Mouse (Mus musculus) thymus, postnatal 14 days (tissue): ENCODE results near the gene Gm26965.
"Not testable (repeated sequence)": the region's sequence is repeated elsewhere in the genome, so short reads cannot be mapped to it uniquely, and the experiment has no call there.

Experiments used
- DNase-seq: peaks from one replicate; pipeline ENCODE4 v3.0.0; 2021

Gm26965 gene

DNA sequence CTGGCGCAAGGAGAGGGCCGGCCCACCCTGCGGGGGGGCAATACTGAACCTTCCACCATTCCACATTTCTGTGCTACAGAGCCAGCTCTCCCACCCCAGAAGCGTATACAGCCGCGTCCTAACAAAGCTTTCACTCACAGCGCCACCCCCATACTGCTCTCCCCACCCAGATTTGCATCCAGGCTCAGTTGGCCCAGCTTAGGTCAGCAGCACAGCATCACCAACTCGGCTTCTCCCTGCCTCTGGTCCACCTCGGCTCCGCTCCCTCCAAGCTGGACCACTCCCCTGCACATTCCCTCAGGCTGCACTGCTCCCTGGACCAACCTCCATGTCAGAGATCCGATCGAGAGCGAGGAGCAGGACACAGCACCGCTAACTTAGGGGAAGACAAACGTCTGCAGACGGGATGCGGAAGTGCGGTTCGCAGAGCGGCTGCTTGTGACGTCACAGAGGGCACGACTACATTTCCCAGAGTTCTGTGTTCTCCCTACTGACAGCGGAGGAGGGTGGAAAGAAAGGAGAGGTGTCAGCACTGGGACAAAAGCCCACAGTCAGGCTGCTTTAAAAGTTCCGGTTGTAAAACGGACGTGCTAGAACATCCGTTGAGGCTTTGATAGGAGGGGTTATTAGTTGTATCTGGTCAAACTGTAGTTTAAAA, at the start of gene Gm26965, which contains the start of gene Zfp87:
TSS of gene Gm26965 (minus strand) at position 399 of the 658 bp plus-strand sequence.
TSS of gene Zfp87 (minus strand) at position 425 of the 658 bp plus-strand sequence.
- peak; percentile 94 for DNase-seq

DNA sequence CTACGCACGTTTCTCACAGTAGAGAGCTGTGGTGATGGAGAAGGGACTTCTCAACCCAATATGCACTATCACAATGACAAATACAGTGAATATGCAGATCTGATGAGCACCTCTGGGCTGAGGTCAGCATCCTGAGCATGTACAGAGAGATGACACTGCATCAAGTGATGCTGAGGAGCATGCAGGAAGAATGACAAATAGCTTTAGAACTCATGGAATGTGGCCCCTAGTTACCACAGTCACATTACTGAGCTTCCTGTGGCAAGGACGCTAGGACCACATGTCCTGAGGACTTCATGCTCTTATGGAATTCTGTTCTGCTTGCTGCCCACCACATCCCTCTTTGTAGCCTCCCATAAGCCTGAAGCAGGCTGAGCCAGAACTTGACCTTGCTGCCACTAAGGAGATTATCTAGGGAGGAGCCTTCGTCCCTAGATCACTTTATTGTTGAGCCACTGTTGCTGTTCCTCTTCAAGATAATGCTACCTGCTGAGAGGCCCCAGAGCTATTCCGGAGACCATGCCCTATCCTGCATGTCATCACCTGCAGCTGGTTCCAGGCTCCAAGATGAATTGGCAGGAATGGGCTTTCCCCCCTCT, 46.7 kb upstream of the Gm26965 start:
- DNase-seq, result no peak

DNA sequence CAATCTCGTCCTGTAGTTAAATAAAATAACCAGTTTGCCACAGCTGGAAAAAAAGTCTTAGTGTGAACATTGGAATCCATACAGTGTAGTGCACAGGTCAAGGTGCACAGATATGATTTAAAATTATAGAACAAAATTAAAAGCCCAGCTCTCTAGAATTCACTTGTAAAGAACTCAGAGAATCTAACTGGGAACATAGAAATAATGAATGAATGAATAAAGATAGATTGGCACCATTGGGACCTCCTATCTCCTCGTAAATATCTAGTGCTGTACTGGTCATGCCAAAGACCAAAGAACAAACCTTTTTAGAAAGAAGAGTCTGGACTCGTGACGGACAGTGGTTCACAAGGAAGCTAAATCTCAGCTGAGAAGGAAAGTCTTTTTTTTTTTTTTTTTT, 27.8 kb upstream of the Gm26965 start, which contains the start of gene Zfp748:
TSS of gene Zfp748 (minus strand) at position 101 of the 400 bp plus-strand sequence.
- no peak for DNase-seq

DNA sequence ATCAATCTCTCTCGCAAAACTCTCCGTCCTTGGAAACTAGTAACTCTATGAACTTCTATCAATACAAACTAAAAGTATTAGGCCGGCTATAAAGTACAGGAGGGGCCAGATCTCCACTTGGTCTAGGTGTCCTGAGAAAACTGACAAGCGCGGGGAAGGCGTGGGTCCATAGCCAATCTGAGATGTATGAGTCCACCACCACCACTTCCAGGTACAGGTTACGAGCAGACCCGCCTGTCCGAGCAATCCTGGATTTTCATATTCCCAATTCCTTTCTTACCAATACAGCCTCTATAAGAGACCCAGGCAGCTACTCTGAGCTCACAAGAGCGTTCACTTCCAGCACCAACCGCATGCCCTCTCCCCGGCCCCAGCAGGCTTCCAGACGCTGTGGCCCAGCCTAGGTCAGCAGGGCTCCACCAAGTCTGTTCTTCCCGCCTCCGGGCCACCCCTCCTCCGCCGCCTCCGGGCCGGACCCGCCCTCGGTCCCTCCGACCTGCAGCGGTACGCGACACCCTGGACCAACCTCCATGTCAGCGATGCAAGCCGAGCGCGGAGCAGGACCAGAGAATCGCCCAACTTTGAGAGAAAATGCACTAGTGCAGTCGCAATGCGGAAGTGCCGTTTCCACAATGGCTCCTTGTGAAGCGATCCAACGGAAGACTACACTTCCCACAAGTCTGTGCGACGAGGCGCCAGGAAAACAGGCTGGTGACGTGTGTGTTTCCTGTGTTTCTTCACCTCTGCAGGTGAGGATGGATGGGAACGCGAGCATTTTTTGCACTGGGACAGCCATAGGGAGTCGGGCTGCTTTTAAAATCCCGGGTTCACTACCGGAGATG, 26.8 kb upstream of the Gm26965 start:
- DNase-seq, result peak; percentile 89

DNA sequence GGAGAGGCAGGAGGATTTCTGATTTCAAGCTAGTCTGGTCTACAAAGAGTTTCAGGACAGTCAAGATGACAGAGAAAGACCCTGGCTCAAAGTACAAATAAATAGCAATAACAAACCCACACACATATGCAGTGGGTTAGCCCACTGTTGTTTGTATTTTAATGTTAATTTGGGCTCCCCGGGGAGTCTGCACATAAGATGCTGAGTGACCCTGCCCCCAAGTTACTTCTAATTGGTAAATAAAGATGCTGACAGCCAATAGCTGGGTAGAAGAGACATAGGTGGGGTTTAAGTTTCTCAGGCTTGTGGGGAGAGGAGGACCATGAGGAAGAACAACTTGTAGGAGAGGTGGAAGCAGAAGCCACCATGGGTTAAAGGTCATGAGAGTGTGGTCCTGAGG, 20.0 kb upstream of the Gm26965 start:
- DNase-seq, result no peak

DNA sequence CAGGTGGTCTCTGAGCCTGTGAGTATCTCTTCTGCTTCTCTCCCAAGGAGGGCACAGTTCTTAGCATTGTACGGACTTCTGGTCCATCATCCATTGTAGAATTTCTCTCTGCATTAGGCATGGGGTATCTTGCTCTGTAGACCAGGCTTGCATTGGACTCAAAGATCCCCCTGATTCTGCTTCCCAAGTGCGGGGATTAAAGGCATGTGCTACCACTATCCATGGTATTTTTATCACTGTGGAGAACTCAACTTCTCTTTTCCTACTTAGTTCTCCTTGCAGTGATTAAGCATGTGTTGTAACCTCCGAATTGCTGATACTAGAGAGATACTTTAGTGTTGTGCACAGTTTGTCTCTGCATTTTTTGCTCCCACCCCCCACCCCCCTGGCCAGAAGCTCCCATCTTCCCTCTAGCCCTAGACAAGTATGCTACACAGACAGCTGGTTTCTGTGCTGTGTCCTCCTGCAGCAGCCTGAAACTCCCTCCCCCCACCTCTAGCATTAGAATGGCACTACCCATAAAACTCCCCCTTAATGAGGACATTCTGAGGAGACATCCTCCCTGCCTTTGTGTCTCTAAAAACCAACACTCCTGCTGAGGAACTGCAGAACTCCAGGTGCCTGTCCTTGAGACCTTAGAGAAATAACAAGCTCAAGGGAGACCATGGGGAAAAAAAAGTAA, 1.2 kb upstream of the Gm26965 start:
- no peak for DNase-seq

DNA sequence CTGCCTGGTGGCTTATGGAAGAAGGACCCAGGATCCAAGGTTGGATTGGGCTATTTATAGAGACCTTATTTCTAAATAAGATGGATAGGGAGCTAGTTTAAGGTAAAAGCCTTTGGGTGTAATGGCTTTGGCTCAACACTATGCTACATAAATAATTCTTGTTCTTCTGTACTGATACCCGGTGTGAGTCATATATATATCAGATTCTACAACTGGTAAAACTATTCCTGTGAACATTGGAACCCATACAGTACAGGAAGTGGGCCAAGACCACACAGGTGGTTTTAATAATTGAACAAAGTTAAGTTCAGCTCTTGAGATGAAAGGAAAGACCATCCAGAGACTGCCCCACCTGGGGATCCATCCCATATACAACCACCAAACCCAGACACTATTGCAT, 25.0 kb downstream of the Gm26965 start:
- DNase-seq, result no peak

DNA sequence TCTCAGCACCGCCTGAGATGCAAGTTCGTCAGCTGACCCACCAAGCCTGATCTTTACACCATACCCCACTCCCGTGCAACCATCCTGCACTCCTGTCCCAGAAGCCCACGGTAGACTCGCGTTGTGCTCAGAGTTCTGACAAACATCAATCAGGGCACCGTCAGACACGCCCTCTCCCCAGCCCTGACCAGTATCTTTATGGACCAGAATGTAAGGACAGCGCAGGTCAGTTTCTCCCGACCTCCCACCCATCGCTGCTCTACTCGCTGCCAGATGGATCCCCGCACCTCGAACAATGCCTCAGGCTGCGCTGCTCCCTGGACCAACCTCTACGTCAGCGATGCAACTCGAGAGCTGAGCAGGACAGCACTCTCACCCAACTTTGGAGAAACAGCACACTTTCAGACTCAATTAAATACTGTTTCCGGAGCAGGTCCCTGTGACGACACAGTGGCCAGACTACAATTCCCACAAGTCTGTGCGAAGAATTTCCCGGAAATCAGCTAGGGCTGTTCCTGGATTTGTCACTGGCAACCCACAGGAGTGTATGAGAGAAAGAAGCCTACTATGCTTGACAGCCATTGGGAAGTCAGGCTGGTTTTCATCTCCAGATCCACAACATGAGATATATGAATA, 25.7 kb downstream of the Gm26965 start, which contains the start of gene Zfp58:
TSS of gene Zfp58 (minus strand) at position 472 of the 636 bp plus-strand sequence.
- DNase-seq, result peak; percentile 87

DNA sequence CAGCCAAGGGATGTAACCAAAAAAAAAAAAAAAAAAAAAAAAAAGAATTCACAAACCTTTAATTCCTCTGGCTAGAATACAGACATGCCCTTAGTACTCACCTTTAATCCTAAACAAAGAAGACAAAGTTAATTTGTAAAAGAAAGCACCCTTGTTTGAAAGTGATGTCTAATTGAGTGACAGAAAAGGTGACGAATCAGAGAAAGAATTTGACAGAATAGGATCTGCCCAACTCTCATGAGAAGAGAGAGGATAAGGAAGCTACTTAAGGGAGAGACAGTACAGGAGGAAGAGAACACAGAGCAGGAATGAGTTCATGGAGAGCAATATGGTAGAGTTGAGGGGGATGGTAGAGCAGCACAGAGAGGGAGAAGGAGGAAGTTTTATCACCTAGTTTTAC, 30.3 kb downstream of the Gm26965 start:
- DNase-seq, result no peak

DNA sequence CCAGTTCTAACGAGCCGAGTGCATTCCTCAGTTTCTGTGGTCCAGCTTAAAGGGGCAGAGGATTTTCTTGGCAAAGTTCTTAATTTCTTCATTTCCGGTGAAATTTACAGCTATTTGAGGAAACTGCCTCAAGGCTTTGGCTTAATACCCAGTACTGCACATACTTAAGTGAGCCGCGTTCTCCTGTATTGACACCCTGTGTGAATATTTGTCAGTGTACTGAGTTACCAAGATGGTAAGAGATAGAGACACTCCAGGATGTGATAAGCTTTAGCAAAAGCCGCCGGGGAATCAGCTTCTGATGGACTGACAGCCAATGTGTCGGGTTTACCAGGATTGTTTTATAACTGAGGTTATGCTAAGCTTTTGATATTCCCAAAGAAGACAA, 41.5 kb downstream of the Gm26965 start:
- peak; percentile 8 for DNase-seq

DNA sequence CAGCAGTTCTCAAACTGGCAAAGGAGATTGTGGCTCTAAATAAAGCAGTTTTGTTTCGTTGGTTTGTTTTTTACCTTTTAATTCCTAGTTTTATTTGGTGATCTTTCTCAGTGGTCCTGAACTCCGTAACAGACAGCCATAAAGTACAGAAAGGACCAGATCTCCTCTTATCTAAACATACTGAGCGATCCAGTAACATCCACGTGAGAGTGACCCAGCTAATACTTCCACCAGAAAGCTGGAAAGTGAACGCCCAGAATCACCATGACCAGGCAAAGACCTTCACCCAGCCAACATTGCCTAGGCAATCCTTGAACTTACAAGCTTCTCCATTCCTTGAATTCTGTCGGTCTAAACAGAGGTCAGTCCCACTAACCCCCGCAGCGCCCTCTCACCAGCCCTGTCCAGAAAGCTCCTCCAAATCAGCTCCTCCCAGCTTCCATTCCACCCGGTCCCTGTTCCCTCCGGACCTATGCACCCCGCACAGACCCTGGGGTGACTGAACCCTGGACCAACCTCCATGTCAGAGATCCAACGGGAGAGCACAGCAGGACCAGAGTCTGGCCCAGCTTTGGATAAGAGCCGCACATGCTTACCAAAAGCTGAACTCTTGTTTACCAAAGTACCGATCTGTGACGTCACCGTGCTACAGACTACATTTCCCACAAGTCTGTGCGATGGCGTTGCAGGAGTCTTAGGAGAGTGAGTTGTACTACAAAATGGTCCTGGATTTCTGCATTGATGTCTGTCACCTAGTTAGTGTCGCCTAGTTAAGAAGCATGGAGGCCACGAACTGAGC, 42.1 kb downstream of the Gm26965 start, which contains the start of gene Zfp874b:
TSS of gene Zfp874b (minus strand) at position 634 of the 799 bp plus-strand sequence.
- DNase-seq, result peak; percentile 90

DNA sequence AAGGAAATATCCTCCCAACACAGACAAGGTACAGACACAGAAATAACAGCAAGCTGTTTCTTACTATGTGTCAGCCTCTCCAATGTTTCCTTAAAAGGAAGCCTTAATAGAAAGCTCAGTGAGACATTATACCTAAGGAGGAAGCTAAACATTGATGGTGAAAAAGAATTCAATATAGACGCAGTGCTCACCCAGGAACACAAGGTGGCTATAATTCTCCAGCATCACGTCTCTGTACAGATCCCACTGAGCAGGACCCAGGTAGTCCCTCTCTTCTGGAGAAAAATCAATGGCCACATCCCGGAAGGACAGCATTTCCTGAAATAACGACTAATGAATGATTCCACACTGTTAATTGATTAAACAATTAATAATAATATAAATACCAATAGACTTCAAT, 44.4 kb downstream of the Gm26965 start:
- DNase-seq, result no peak

DNA sequence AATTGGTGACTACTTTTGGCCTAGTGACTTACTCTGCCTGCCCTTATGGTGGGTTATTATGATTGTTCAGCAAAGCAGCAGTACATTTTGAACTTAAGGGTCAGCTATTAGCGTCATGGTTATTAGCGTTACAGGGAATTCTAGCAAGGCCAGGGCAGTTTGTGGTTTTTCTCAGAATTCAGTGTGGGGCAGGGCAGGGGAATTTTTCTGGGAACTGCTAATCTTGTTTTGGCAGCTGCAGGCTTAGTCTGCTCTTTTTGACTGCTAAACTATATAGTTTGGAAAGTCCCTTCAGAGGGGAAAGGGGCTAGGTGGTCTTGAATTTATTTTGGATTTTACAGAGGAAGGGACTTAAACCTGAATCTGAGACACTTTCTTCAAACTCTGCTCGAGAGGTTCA, 56.7 kb downstream of the Gm26965 start:
- no peak for DNase-seq

DNA sequence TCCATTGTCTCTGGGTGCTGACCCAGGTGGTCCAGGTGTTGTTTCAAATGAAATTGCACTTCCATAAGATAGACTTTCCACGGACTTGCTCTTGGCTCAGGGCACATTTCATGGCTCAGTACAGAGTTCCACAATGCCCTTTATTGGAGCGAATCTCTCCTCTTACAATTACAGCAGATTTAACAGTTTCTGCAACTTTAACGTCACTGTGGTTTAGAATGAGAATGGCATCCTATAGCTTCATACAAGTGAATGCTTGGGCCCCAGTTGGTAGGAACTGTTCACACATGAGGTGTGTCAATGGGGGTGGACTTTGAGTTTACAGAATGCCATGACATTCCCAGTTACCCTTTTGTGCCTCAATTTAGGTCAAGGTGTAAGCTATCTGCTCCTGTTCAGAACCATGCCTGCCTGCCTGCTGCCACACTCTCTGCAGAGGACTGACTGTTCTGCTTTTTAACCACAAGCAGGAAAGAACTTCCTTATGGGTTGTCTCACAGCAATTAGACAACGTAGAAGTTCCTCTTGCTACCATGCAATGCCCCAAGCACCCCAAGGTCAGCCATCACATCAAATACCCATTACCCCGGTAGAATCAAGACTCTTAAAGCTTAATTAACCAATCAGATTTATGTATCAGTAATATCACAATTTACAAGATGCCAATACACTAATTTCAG, 62.3 kb downstream of the Gm26965 start:
- DNase-seq, result not testable (repeated sequence)

DNA sequence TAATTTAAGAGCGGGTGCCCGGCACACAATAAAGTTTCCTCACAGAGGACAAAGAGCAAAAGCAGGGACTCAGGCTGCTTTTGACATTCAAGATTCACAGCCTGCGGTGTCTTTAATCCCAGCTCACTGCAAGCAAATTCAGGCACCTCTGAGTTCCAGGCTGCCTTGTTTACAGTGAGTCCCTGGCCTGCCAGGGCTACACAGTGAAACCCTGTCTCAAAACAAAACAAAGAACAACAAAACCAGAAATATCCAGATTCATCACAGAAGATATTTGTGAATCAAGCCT, 74.0 kb downstream of the Gm26965 start:
- no peak for DNase-seq

DNA sequence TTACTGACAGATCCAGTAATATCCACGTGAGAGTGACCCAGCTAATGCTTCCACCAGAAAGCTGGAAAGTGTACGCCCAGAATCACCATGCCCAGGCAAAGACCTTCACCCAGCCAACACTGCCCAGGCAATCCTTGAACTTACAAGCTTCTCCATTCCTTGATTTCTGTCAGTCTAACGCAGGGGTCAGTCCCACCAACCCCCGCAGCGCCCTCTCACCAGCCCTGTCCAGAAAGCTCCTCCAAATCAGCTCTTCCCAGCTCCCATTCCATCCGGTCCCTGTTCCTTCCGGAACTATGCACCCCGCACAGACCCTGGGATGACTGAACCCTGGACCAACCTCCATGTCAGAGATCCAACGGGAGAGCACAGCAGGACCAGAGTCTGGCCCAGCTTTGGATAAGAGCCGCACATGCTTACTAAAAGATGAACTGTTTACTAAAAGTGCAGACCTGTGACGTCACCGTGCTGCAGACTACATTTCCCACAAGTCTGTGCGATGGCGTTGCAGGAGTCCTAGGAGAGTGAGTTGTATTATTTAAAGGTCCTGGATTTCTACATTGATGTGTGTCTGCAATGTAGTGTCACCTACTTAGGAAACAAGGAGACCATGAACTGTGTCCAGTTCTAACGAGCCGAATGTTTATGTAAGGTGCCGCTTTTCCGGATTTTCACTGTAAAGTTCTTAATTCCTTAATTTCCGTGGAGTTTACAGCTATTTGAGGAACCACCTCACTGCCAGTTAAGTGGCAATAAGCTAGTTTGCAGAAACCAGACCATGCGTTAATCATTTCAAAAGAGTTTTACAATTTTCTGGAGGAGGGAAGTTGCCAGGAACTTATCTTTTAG, 74.6 kb downstream of the Gm26965 start, which contains the start of gene Zfp874a:
TSS of gene Zfp874a (minus strand) at position 453 of the 849 bp plus-strand sequence.
- peak; percentile 91 for DNase-seq
